Mouse (Mus musculus): ENCODE data around the gene Krtcap3. TPM values are rescaled to one million over a fixed set of nuclear protein-coding genes. Genes with fewer than 3 reads are reported as not detected.
A peak's percentile ranks its signal among the peaks of the same experiment; 100 is the strongest.

Krtcap3 gene
- polyA plus RNA-seq, 1 experiment from 2014 or later = 3.2 TPM

DNA sequence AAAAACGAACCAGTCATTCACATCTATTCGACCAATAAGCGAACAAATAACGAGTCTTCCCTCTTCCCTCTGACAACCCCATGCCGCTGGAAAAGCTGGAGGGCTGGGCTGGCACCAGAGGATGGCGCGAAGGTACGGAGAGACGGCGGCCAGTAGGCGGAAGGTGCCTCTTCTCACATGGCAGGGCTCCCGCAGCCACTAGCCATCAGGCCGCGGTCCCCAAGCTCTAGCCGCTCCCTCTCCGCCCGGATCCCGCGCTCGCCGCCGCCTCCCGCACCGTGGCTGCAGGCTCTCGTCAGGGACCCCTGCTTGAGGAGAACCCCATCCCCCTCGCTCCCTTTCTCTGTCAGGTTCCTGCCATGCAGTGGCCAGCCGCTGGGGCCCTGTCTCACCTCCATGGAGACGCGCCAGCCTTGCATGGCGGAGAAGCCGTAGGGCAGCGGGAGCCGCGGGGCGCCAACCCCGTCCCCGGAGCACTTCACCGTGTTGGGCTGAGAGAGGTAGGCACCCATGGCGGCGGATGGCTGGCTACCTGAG lies 31.5 kb upstream of the Krtcap3 start:
- H3K4me3 ChIP-seq (ENCODE audit: low read length) = peak overlapping the region; percentile 100
- WGBS = under 1% methylated on average over 39 of the region's 40 CpGs
- no peak for ATAC-seq

DNA sequence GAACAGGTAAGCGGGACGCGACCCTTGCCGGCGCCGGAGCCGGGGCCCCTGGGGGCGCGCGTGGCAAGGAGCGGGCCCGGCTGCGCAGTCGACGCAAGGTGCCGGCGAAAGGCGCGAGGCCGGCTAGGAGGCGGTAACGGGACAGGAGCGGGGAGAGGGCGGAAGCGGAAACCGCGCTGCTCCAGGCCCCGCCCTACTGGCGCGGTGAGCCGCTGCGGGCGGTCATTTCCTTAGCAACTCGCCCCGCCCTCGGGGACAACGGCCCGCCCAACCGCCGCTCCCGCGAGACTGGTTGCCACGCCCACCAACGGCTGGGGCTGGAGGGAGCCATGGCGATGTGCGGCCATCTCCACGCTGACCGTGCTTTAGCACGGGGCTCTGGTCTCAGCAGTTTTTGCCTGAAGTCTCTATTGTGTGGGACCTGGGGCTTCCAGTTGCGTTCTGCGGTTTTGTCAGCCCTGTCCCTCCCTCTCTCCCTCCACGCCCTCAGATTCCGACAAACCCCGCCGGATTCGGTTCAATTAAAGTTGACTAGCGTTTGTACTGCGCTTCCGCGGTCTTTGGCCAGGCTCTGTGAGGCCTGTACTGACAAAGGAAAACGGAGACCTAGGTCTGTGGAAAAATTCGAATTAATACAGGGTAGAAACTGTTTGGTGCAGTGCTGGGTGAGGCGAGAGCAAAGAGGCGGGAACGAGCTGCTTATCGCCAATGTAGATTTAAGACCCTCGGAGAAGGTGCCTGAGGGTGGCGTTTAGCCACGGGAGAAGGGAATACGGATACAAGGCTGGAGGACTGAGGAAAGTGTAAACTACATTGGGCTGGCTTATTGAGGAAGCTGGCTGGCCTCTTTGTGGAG lies 30.8 kb upstream of the Krtcap3 start, which contains the start of gene Ppm1g:
Gene Ppm1g (minus strand): TSS at position 240 of the 856 bp plus-strand sequence.
- no peaks in the 10 kb centered on the region for H3K36me3 ChIP-seq (ENCODE audit: control insufficient read depth, insufficient read depth, low read length)
- under 1% methylated on average over 44 of the region's 70 CpGs for WGBS
- peak within 1 kb of the TSS; percentile 100 for H3K4me3 ChIP-seq (ENCODE audit: low read length)
- ATAC-seq = peak; percentile 94
- no peaks in the 10 kb centered on the region for H3K9me3 ChIP-seq (ENCODE audit: control insufficient read depth, low read length)
- peaks cover 7% of the 10 kb centered on the region for H3K4me1 ChIP-seq (ENCODE audit: control insufficient read depth, insufficient read depth, low read depth, low read length)
- H3K9ac ChIP-seq (ENCODE audit: low read depth, low read length) = peak within 1 kb of the TSS; percentile 93
- peak within 1 kb of the TSS; percentile 92 for H3K27ac ChIP-seq (ENCODE audit: low read depth, low read length)
- no peaks in the 10 kb centered on the region; the same call in 1 of the 2 replicates for H3K27me3 ChIP-seq (replicated peaks; ENCODE audit: control insufficient read depth, insufficient read depth, low read length)
- H3K4me2 ChIP-seq (ENCODE audit: low read length) = peak within 1 kb of the TSS; percentile 82

More for the DNA sequence above, 31.5 kb upstream of the Krtcap3 start:
- Histone ChIP-seq H3K4me1 (ENCODE audit: control insufficient read depth, insufficient read depth, low read depth, low read length) (peaks cover 7% of the 10 kb centered on the region), H3K27ac (ENCODE audit: low read depth, low read length) (peak overlapping the region; percentile 92), H3K36me3 (ENCODE audit: control insufficient read depth, insufficient read depth, low read length) (no peaks in the 10 kb centered on the region), H3K9ac (ENCODE audit: low read depth, low read length) (peak overlapping the region; percentile 93), H3K4me2 (ENCODE audit: low read length) (peak overlapping the region; percentile 82), H3K27me3 (replicated peaks; ENCODE audit: control insufficient read depth, insufficient read depth, low read length) (no peaks in the 10 kb centered on the region), H3K9me3 (ENCODE audit: control insufficient read depth, low read length) (no peaks in the 10 kb centered on the region)

GRCm38 (mm10) chr5:31221304-31221945 lies 30.1 kb upstream of the Krtcap3 start:
- Histone ChIP-seq H3K27ac (ENCODE audit: low read depth, low read length) (peak overlapping the region; percentile 92), H3K9me3 (ENCODE audit: control insufficient read depth, low read length) (no peaks in the 10 kb centered on the region), H3K9ac (ENCODE audit: low read depth, low read length) (peak overlapping the region; percentile 93), H3K36me3 (ENCODE audit: control insufficient read depth, insufficient read depth, low read length) (no peaks in the 10 kb centered on the region), H3K27me3 (replicated peaks; ENCODE audit: control insufficient read depth, insufficient read depth, low read length) (no peaks in the 10 kb centered on the region; the same call in 1 of the 2 replicates), H3K4me3 (ENCODE audit: low read length) (peak overlapping the region; percentile 100), H3K4me1 (ENCODE audit: control insufficient read depth, insufficient read depth, low read depth, low read length) (peaks cover 7% of the 10 kb centered on the region), H3K4me2 (ENCODE audit: low read length) (peak overlapping the region; percentile 82)
- ATAC-seq = peak; percentile 57
- WGBS = 9% methylated on average over 11 of the region's 11 CpGs

DNA sequence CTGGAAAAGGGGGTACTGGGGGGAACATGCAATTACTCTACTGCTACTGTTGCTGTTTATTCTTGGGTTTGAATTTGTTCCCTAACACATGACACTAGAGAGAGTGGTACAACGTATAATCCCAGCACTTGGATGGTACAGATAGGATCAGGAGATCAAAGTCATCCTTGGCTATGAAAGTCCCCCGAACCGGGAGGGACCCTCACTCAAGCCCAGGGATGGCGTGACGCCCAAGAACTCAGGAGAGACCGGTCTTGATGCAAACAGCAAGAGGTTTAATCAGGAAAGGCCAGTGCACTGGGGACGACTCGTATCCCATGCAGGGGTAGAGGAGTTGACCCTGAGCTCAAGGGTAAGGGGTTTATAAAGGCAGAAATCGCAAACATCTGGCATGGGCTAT lies 28.8 kb upstream of the Krtcap3 start:
- ATAC-seq = no peak
- H3K4me2 ChIP-seq (ENCODE audit: low read length) = no peak overlapping the region
- H3K27me3 ChIP-seq (replicated peaks; ENCODE audit: control insufficient read depth, insufficient read depth, low read length) = no peaks in the 10 kb centered on the region; the same call in 1 of the 2 replicates
- H3K4me3 ChIP-seq (ENCODE audit: low read length) = no peak overlapping the region
- peaks cover 7% of the 10 kb centered on the region for H3K4me1 ChIP-seq (ENCODE audit: control insufficient read depth, insufficient read depth, low read depth, low read length)
- WGBS = 97% methylated on average over 9 of the region's 9 CpGs
- H3K36me3 ChIP-seq (ENCODE audit: control insufficient read depth, insufficient read depth, low read length) = no peaks in the 10 kb centered on the region
- no peak overlapping the region for H3K27ac ChIP-seq (ENCODE audit: low read depth, low read length)
- no peak overlapping the region for H3K9ac ChIP-seq (ENCODE audit: low read depth, low read length)
- no peaks in the 10 kb centered on the region for H3K9me3 ChIP-seq (ENCODE audit: control insufficient read depth, low read length)

- ATAC-seq = no peak
- no peak overlapping the region for H3K4me3 ChIP-seq (ENCODE audit: low read length)
- no peak overlapping the region for H3K27ac ChIP-seq (ENCODE audit: low read depth, low read length)
- no peaks in the 10 kb centered on the region for H3K36me3 ChIP-seq (ENCODE audit: control insufficient read depth, insufficient read depth, low read length)
- H3K27me3 ChIP-seq (replicated peaks; ENCODE audit: control insufficient read depth, insufficient read depth, low read length) = no peaks in the 10 kb centered on the region; the same call in 1 of the 2 replicates
- H3K4me2 ChIP-seq (ENCODE audit: low read length) = no peak overlapping the region
- no peaks in the 10 kb centered on the region for H3K4me1 ChIP-seq (ENCODE audit: control insufficient read depth, insufficient read depth, low read depth, low read length)
- no peaks in the 10 kb centered on the region for H3K9me3 ChIP-seq (ENCODE audit: control insufficient read depth, low read length)
- WGBS = 65% methylated on average over 1 of the region's 1 CpGs
- H3K9ac ChIP-seq (ENCODE audit: low read depth, low read length) = no peak overlapping the region
These were observed 24.9 kb upstream of the Krtcap3 start for GRCm38 (mm10) chr5:31226641-31227040.

- Histone ChIP-seq H3K9me3 (ENCODE audit: control insufficient read depth, low read length) (peaks cover 4% of the 10 kb centered on the region), H3K9ac (ENCODE audit: low read depth, low read length) (peak within 1 kb of the TSS; percentile 99), H3K36me3 (ENCODE audit: control insufficient read depth, insufficient read depth, low read length) (peaks cover 15% of the 10 kb centered on the region), H3K4me3 (ENCODE audit: low read length) (peak within 1 kb of the TSS; percentile 97), H3K27ac (ENCODE audit: low read depth, low read length) (peak within 1 kb of the TSS; percentile 98), H3K27me3 (replicated peaks; ENCODE audit: control insufficient read depth, insufficient read depth, low read length) (no peaks in the 10 kb centered on the region), H3K4me2 (ENCODE audit: low read length) (peak within 1 kb of the TSS; percentile 81), H3K4me1 (ENCODE audit: control insufficient read depth, insufficient read depth, low read depth, low read length) (peaks cover 7% of the 10 kb centered on the region)
- WGBS = under 1% methylated on average over 69 of the region's 103 CpGs
- peak; percentile 99 for ATAC-seq
These were observed 10.6 kb upstream of the Krtcap3 start, which contains the start of the genes Nrbp1 and Gm9970 for GRCm38 (mm10) chr5:31240637-31241521. Nrbp1 (plus strand) TSS chr5:31240864. Gm9970 (minus strand) TSS chr5:31241232.

- WGBS = 0% methylated on average over 13 of the region's 13 CpGs
- Histone ChIP-seq H3K9ac (ENCODE audit: low read depth, low read length) (peak overlapping the region; percentile 99), H3K4me1 (ENCODE audit: control insufficient read depth, insufficient read depth, low read depth, low read length) (peaks cover 7% of the 10 kb centered on the region), H3K27me3 (replicated peaks; ENCODE audit: control insufficient read depth, insufficient read depth, low read length) (no peaks in the 10 kb centered on the region), H3K4me2 (ENCODE audit: low read length) (peak overlapping the region; percentile 81), H3K27ac (ENCODE audit: low read depth, low read length) (peak overlapping the region; percentile 98), H3K36me3 (ENCODE audit: control insufficient read depth, insufficient read depth, low read length) (peaks cover 17% of the 10 kb centered on the region), H3K4me3 (ENCODE audit: low read length) (peak overlapping the region; percentile 97), H3K9me3 (ENCODE audit: control insufficient read depth, low read length) (no peaks in the 10 kb centered on the region; the same call in 1 of the 2 replicates)
- no peak for ATAC-seq
These were observed 9.9 kb upstream of the Krtcap3 start for GRCm38 (mm10) chr5:31241522-31242034.

DNA sequence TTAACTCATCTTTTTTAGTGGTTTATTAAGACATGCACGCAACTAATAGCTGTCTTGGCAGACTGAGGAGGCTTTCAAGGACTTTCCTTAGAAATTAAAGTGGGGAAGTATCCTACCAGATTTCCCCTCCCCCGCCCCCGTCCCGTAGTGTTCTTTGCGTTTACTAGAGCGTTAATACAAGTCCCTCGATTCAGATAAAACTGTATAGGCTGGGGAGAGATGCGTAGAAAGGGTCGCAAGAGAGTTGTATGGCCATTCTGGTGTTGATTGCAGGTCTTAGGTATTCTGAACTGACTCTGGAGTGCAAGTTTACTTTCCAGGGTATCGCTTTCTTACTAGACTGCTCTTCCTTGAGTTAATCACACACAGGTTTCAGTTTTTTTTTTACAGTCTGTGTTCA lies 9.3 kb upstream of the Krtcap3 start:
- H3K27ac ChIP-seq (ENCODE audit: low read depth, low read length) = no peak overlapping the region; the same call in 1 of the 2 replicates
- no peak for ATAC-seq
- no peaks in the 10 kb centered on the region for H3K9me3 ChIP-seq (ENCODE audit: control insufficient read depth, low read length)
- 22% methylated on average over 10 of the region's 10 CpGs for WGBS
- peak overlapping the region; percentile 97 for H3K4me3 ChIP-seq (ENCODE audit: low read length)
- peaks cover 7% of the 10 kb centered on the region for H3K4me1 ChIP-seq (ENCODE audit: control insufficient read depth, insufficient read depth, low read depth, low read length)
- peaks cover 23% of the 10 kb centered on the region for H3K36me3 ChIP-seq (ENCODE audit: control insufficient read depth, insufficient read depth, low read length)
- peak overlapping the region; percentile 81 for H3K4me2 ChIP-seq (ENCODE audit: low read length)
- H3K9ac ChIP-seq (ENCODE audit: low read depth, low read length) = no peak overlapping the region
- H3K27me3 ChIP-seq (replicated peaks; ENCODE audit: control insufficient read depth, insufficient read depth, low read length) = no peaks in the 10 kb centered on the region
